Mouse (Mus musculus) cerebellum, postnatal 10 days (tissue): ENCODE measurements around the gene Gm3012.
"Not testable (repeated sequence)": the region's sequence is repeated elsewhere in the genome, so short reads cannot be mapped to it uniquely, and the experiment has no call there.

ENCODE experiments used
- DNase-seq, 2 experiments: peaks; one replicate each; pipeline ENCODE4 v3.0.0; 2021; ENCODE audit warnings: mixed read lengths in 2 of 2

Gm3012 gene

DNA sequence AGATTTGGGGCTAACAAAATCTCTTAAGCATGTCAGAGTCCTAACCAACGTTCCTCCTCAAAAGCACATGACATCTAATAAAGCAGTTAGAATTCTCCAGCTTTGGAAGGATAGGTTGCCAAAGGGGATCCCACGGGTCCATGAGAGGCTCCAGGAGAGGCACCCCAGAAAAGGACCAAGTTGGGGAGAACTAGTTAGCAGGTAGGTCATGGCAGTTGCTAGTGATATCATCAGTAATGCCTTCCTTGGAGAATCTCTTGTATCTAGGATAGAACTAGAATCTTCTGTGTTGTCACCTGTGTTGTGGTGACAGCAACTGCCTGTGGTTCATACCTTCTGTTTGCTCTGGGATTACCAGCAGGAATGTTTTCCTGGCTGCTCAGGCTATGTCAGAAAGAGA, at the start of gene Gm3012:
Gene Gm3012, plus strand, starts transcription at position 301 of the 400 bp plus-strand sequence.
- not testable (repeated sequence) for DNase-seq

DNA sequence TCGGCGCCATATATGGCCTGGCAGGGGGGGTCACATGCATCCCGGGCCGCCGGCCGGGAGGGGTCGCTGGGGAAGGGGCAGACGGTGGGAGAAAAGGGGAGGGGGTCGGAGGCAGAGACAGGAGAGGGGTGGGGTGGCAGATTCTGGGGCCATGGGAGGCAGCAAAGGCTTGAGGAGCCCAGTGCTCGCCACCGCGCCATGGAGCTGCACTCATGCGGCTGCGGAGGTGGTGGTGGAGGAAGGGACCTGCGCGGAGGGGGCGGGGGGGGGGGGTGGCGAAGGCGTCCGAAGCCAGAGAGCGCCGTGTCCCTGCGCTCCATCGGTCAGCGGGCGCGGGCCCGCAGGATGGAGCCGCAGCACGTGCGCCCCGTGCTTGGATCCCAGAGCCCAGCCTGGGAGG, 17.4 kb downstream of the Gm3012 start, which contains the start of gene Gm3020:
Gene Gm3020, plus strand, starts transcription at position 301 of the 400 bp plus-strand sequence.
- DNase-seq: not testable (repeated sequence)

DNA sequence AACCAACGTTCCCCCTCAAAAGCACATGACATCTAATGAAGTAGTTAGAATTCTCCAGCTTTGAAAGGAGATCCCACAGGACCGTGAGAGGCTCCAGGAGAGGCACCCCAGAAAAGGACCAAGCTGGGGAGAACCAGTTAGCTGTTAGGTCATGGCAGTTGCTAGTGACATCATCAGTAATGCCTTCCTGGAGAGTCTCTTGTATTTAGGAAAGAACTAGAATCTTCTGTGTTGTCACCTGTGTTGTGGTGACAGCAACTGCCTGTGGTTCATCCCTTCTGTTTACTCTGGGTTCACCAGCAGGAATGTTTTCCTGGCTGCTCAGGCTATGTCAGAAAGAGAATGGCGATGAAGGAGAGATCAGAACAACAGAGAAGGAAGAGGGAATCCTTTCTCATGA, 54.2 kb downstream of the Gm3012 start, which contains the start of gene Gm3043:
Gene Gm3043, plus strand, starts transcription at position 301 of the 400 bp plus-strand sequence.
- DNase-seq: not testable (repeated sequence)
